Mouse (Mus musculus): ENCODE measurements at regions not wholly inside any gene's neighbourhood (a gene's known extent, or its start where the extent isn't known, plus 50 kb on each side); places are given as distances from the start of the nearest gene placed in this dataset.

DNA sequence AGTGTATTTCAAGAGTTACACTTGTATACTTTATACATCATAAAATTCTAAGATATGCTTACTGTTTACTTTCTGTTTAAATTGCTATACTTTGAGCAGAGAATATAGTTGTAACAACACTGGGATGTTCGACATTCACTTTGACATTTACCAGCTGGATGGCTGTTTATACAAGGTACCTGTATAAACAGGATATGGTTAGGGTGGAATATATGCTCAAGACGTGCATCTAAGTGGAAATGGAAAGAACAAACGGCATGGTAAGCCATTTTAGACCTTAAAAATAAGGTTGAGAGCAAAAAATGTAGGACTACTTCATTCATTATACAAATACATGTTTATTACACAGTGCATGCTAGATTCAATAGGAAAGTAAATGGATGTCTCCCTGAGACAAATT is 195.9 kb upstream of the Rasa1 start:
- no peak for ATAC-seq (ENCODE audit: extremely low read depth, insufficient number of reproducible peaks, low FRiP score, poor library complexity, severe bottlenecking)
- Histone ChIP-seq H3K27me3 (ENCODE audit: insufficient read depth, low read length) (no peaks in the 10 kb centered on the region), H3K36me3 (replicated peaks) (no peaks in the 10 kb centered on the region), H3K9me3 (replicated peaks) (no peaks in the 10 kb centered on the region), H3K4me1 (ENCODE audit: insufficient read depth, low read depth, low read length) (peaks cover 8% of the 10 kb centered on the region), H3K4me3 (ENCODE audit: low read depth, low read length) (no peak overlapping the region)
- DNase-seq (ENCODE audit: low spot score) = no peak
- TF ChIP-seq POLR2AphosphoS5 (IDR thresholded peaks at IDR 0.05; ENCODE audit: insufficient replicate concordance, low read depth, low read length) (no peak), CTCF (IDR thresholded peaks at IDR 0.05; ENCODE audit: low read depth, low read length) (no peak), TAL1 (conservative IDR thresholded peaks at IDR 0.05; ENCODE audit: low read depth, low read length) (no peak), GATA1 (IDR thresholded peaks at IDR 0.05; ENCODE audit: borderline replicate concordance, low read length) (no peak), GATA2 (IDR thresholded peaks at IDR 0.05; ENCODE audit: borderline replicate concordance, low read depth, low read length) (no peak)

DNA sequence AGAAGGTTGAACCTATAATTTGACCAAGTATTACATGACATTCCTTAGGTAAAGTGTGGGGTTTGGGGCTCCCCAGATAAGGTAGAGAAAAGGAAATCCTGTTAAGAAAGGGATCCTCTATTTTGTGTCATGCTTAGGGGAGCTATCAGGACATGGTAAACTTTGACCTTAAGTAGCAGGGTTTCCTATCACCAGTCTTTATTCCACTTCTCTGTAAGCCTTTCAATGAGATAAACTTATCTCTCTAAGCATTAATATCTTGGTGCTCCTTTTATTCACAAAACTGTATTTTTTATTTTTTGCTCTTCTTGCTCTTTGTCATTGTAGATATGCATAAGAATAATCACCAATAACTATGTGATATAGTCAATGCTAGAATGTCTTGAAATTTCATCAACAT is 194.4 kb upstream of the Rasa1 start:
- TF ChIP-seq GATA1 (IDR thresholded peaks at IDR 0.05; ENCODE audit: borderline replicate concordance, low read length) (no peak), POLR2AphosphoS5 (IDR thresholded peaks at IDR 0.05; ENCODE audit: insufficient replicate concordance, low read depth, low read length) (no peak), TAL1 (conservative IDR thresholded peaks at IDR 0.05; ENCODE audit: low read depth, low read length) (no peak), CTCF (IDR thresholded peaks at IDR 0.05; ENCODE audit: low read depth, low read length) (no peak), GATA2 (IDR thresholded peaks at IDR 0.05; ENCODE audit: borderline replicate concordance, low read depth, low read length) (no peak)
- ATAC-seq (ENCODE audit: extremely low read depth, insufficient number of reproducible peaks, low FRiP score, poor library complexity, severe bottlenecking) = peak; percentile 18
- Histone ChIP-seq H3K9me3 (replicated peaks) (no peaks in the 10 kb centered on the region), H3K4me1 (ENCODE audit: insufficient read depth, low read depth, low read length) (peaks cover 8% of the 10 kb centered on the region), H3K36me3 (replicated peaks) (no peaks in the 10 kb centered on the region), H3K4me3 (ENCODE audit: low read depth, low read length) (no peak overlapping the region), H3K27me3 (ENCODE audit: insufficient read depth, low read length) (no peaks in the 10 kb centered on the region)
- no peak for DNase-seq (ENCODE audit: low spot score)

DNA sequence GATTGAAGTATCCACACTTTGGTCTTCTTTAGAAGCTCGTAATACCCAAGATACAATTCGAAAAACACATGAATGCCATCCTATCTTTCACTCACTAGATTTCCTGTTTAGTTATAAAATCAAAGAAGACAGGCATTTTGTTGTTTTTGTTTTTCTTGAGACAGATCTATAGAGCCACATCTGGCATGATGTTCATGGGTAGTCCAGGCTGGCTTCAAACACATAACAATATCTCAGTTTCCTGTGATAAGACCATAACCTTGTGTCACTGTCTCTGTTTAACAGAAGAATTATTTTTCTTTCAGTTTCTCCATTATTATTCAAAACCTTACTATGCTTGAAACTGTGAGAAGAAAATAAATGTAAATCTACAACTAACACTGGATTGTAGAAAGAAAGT is 190.5 kb upstream of the Rasa1 start:
- Histone ChIP-seq H3K4me1 (ENCODE audit: insufficient read depth, low read depth, low read length) (peaks cover 12% of the 10 kb centered on the region), H3K36me3 (replicated peaks) (no peaks in the 10 kb centered on the region), H3K4me3 (ENCODE audit: low read depth, low read length) (no peak overlapping the region), H3K9me3 (replicated peaks) (no peaks in the 10 kb centered on the region), H3K27me3 (ENCODE audit: insufficient read depth, low read length) (no peaks in the 10 kb centered on the region)
- DNase-seq (ENCODE audit: low spot score) = no peak
- TF ChIP-seq TAL1 (conservative IDR thresholded peaks at IDR 0.05; ENCODE audit: low read depth, low read length) (no peak), GATA2 (IDR thresholded peaks at IDR 0.05; ENCODE audit: borderline replicate concordance, low read depth, low read length) (no peak), GATA1 (IDR thresholded peaks at IDR 0.05; ENCODE audit: borderline replicate concordance, low read length) (no peak), POLR2AphosphoS5 (IDR thresholded peaks at IDR 0.05; ENCODE audit: insufficient replicate concordance, low read depth, low read length) (no peak), CTCF (IDR thresholded peaks at IDR 0.05; ENCODE audit: low read depth, low read length) (no peak)
- no peak for ATAC-seq (ENCODE audit: extremely low read depth, insufficient number of reproducible peaks, low FRiP score, poor library complexity, severe bottlenecking)

DNA sequence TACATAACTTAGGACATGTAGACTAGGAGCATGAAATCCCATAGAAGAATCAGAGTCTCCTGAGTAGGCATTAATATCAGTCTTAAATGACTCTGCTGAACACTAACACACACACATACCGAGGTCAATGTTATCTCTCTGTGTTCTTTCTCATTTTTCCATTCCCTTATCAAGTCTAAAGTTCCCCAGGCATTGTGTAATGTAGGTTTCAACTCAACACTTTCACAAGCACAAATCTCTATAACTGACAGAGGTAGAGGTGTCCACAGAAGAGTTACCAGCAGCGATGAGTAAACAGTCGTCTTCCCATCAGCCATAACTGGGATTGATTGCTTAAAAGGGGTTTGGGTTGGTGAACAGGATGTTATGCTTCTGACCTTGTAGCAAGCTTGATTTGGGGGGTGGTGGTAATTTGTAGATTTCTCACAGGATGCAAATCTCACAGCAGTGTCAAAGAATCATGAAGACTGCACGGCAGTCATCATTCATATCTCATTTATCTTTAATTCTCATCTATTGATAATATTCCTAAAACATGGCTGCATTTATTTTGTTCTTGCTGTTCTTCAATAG is 187.4 kb upstream of the Rasa1 start:
- ATAC-seq (ENCODE audit: extremely low read depth, insufficient number of reproducible peaks, low FRiP score, poor library complexity, severe bottlenecking) = no peak
- TF ChIP-seq CTCF (IDR thresholded peaks at IDR 0.05; ENCODE audit: low read depth, low read length) = no peak
- no peak for TF ChIP-seq TAL1 (conservative IDR thresholded peaks at IDR 0.05; ENCODE audit: low read depth, low read length)
- TF ChIP-seq GATA2 (IDR thresholded peaks at IDR 0.05; ENCODE audit: borderline replicate concordance, low read depth, low read length) = no peak
- no peak for TF ChIP-seq POLR2AphosphoS5 (IDR thresholded peaks at IDR 0.05; ENCODE audit: insufficient replicate concordance, low read depth, low read length)
- no peak for TF ChIP-seq GATA1 (IDR thresholded peaks at IDR 0.05; ENCODE audit: borderline replicate concordance, low read length)
- no peaks in the 10 kb centered on the region for H3K27me3 ChIP-seq (ENCODE audit: insufficient read depth, low read length)

DNA sequence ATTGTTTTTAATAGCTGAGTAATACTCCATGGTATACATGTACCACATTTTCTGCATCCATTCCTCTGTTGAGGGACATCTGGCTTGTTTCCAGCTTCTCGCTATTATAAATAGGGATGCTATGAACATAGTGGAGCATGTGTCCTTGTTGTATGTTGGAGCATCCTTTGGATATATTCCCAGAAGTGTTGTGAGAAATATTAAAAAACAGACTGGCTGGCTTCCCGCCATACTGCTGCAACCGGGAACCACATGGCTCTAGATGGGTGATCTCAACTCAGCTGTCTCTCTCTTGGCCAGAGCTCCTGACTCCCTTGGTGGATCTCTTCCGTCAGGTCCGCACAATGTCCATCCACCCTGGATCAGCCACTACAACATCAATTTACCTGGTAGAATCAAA is 182.4 kb upstream of the Rasa1 start:
- Histone ChIP-seq H3K4me1 (ENCODE audit: insufficient read depth, low read depth, low read length) (peaks cover 2% of the 10 kb centered on the region), H3K27me3 (ENCODE audit: insufficient read depth, low read length) (no peaks in the 10 kb centered on the region), H3K9me3 (replicated peaks) (0 out of 2 replicates have a peak, but pooled peaks cover 3% of the 10 kb centered on the region), H3K4me3 (ENCODE audit: low read depth, low read length) (no peak overlapping the region), H3K36me3 (replicated peaks) (no peaks in the 10 kb centered on the region)
- DNase-seq (ENCODE audit: low spot score) (no peak), ATAC-seq (ENCODE audit: extremely low read depth, insufficient number of reproducible peaks, low FRiP score, poor library complexity, severe bottlenecking) (no peak)
- no peak for TF ChIP-seq GATA1 (IDR thresholded peaks at IDR 0.05; ENCODE audit: borderline replicate concordance, low read length)
- no peak for TF ChIP-seq CTCF (IDR thresholded peaks at IDR 0.05; ENCODE audit: low read depth, low read length)
- TF ChIP-seq GATA2 (IDR thresholded peaks at IDR 0.05; ENCODE audit: borderline replicate concordance, low read depth, low read length) = no peak
- TF ChIP-seq POLR2AphosphoS5 (IDR thresholded peaks at IDR 0.05; ENCODE audit: insufficient replicate concordance, low read depth, low read length) = no peak
- TF ChIP-seq TAL1 (conservative IDR thresholded peaks at IDR 0.05; ENCODE audit: low read depth, low read length) = no peak

More for the DNA sequence above, 187.4 kb upstream of the Rasa1 start:
- Histone ChIP-seq H3K4me3 (ENCODE audit: low read depth, low read length) (no peak overlapping the region), H3K4me1 (ENCODE audit: insufficient read depth, low read depth, low read length) (peaks cover 10% of the 10 kb centered on the region), H3K36me3 (replicated peaks) (no peaks in the 10 kb centered on the region), H3K9me3 (replicated peaks) (no peaks in the 10 kb centered on the region)
- no peak for DNase-seq (ENCODE audit: low spot score)

DNA sequence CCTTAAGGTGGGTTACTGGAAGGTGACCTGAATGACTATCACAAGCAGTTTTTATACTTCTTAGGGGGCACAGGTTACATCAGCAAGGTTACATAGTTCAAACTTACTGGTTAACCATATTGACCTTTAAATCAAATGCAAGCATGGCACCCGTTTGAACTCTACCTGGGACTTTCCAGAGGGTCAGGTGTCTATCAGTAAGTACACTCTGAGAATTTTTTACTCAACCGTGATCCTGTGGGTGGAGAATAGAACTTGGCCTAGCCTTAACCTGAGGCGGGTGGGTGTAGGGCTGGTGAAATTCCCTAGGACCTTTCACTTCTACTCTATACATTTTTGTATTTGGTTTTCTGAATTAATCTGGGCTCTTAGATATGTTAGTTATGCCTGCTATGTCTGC is 170.5 kb upstream of the Rasa1 start:
- TF ChIP-seq GATA2 (IDR thresholded peaks at IDR 0.05; ENCODE audit: borderline replicate concordance, low read depth, low read length) (no peak), GATA1 (IDR thresholded peaks at IDR 0.05; ENCODE audit: borderline replicate concordance, low read length) (no peak), TAL1 (conservative IDR thresholded peaks at IDR 0.05; ENCODE audit: low read depth, low read length) (no peak), CTCF (IDR thresholded peaks at IDR 0.05; ENCODE audit: low read depth, low read length) (no peak), POLR2AphosphoS5 (IDR thresholded peaks at IDR 0.05; ENCODE audit: insufficient replicate concordance, low read depth, low read length) (no peak)
- H3K9me3 ChIP-seq (replicated peaks) = no peaks in the 10 kb centered on the region
- no peaks in the 10 kb centered on the region for H3K27me3 ChIP-seq (ENCODE audit: insufficient read depth, low read length)
- no peaks in the 10 kb centered on the region for H3K36me3 ChIP-seq (replicated peaks)
- ATAC-seq (ENCODE audit: extremely low read depth, insufficient number of reproducible peaks, low FRiP score, poor library complexity, severe bottlenecking) (no peak), DNase-seq (ENCODE audit: low spot score) (no peak)
- H3K4me1 ChIP-seq (ENCODE audit: insufficient read depth, low read depth, low read length) = peaks cover 7% of the 10 kb centered on the region
- H3K4me3 ChIP-seq (ENCODE audit: low read depth, low read length) = no peak overlapping the region
